Mouse (Mus musculus) cortical plate, adult 2 months (tissue): ENCODE measurements around the gene Shf. TPM values are rescaled to one million over a fixed set of nuclear protein-coding genes. Genes with fewer than 3 reads are reported as not detected.
"Not testable (repeated sequence)": the region's sequence is repeated elsewhere in the genome, so short reads cannot be mapped to it uniquely, and the experiment has no call there.

ENCODE experiments used
- H3K27ac ChIP-seq: fragments of 200-500 bp; 2 replicates; pipeline ENCODE4 v1.5.1; 2012; ENCODE audit warnings: low read length, control low read depth, inconsistent platforms; ENCODE audit not compliant: insufficient read depth
- H3K4me1 ChIP-seq: fragments of 200-500 bp; 2 replicates; pipeline ENCODE4 v1.6.1; 2011; ENCODE audit warnings: low read length; ENCODE audit not compliant: control insufficient read depth, insufficient read depth
- H3K4me3 ChIP-seq: fragments of 200-500 bp; 2 replicates; pipeline ENCODE4 v1.5.1; 2011; ENCODE audit warnings: mild to moderate bottlenecking, low read length, control low read depth; ENCODE audit not compliant: insufficient read depth
- CTCF ChIP-seq: fragments of 200-500 bp; IDR thresholded peaks from 2 replicates; pipeline ENCODE4 v1.5.1; 2011; ENCODE audit warnings: mild to moderate bottlenecking, control low read depth, low read length; ENCODE audit not compliant: insufficient read depth; ENCODE audit errors: extremely low read depth
- POLR2A ChIP-seq: fragments of 200-500 bp; IDR thresholded peaks from 2 replicates; pipeline ENCODE4 v1.6.1; 2011; ENCODE audit warnings: mild to moderate bottlenecking, low read length, control low read depth; ENCODE audit not compliant: insufficient read depth; ENCODE audit errors: extremely low read depth
- polyA plus RNA-seq: library from polyadenylated mRNA; depleted of rRNA; stranded (reverse); fragments of >200 nt; gene quantifications from 2 replicates; pipeline ENCODE4 v1.2.3, GENCODE M21; 2012

The Shf gene
- polyA plus RNA-seq, 1 experiment: 72.5 TPM

DNA sequence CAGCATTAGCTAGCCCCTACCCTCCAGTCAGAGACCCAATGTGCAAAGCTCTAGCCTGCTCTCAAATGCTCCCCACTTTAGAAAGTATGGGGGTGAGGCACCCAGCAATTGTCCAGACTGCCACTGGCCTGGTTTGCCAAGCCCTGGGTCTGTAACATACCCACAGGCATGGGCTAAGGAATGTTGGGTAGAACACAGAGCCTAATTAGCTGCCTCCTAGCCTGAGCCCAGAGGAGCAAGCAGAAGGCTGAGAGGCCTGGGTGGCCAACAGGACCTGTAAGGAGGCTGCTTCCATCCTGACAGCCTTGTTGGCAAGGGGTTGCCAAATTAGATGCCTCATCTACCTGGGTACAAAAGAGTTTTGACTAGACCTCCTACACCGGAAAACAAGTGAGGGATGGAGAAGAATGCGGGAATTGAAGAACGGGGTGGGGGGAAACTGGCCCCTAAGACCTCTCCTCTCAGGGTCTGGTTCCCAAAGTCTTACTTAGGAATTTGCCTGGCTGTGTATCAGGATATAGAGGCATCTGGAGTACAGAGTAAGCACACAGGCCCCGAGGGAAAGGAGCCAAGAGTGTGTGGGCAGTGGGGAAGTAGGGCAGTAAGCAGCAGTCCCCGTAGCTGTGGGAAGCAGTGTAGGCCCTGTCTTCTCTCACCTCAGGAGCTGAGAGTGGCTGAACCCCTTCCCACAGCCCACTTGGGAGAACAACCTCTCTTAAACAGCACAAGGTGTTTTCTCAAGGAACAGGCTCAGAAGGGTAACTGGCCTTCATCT, 17.6 kb downstream of the Shf start:
- 0 out of 2 replicates have a peak overlapping the region, but pooled peaks have one; percentile 32 for H3K27ac ChIP-seq
- TF ChIP-seq CTCF (no peak), POLR2A (no peak)
- peaks cover 9% of the 10 kb centered on the region for H3K4me1 ChIP-seq
- no peak overlapping the region for H3K4me3 ChIP-seq

GRCm38 (mm10) chr2:122349136-122349785, 19.7 kb downstream of the Shf start:
- TF ChIP-seq POLR2A: 0 out of 2 replicates have a peak, but pooled peaks have one; percentile 23
- TF ChIP-seq CTCF: no peak
- Histone ChIP-seq H3K4me3 (peak overlapping the region; percentile 42), H3K27ac (peak overlapping the region; percentile 88; the same call in 1 of the 2 replicates), H3K4me1 (peaks cover 9% of the 10 kb centered on the region)

DNA sequence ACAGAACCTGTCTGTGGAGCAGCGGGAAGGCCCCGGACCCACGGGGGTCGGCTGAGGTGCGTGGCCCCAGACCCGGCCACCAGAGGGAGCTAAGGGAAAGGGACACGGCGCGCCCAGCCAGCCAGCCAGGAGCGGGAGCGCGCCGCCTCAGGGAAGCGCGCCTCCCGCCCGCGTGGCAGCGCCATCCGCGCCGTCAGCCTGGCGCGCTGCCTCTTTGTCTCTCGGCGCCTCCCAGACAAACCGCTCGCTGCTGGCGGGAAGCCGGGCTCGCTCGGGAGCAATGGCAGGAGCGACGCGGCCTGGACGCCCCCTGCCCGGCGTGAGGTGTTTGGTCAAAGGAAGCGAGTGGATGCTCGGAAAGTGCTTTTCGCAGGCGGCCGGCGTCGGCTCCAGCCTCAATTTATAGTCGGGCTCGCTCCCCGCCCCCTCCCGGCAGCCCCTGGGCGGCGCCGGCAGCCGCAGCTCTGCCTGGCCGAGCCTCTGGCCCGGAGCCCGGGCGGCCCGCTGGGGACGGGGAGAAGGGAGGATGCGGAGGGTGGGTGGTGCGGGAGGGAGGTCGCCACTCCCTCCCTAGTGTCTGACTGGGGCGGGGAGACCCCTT, 20.3 kb downstream of the Shf start:
- peak overlapping the region; percentile 42 for H3K4me3 ChIP-seq
- peaks cover 9% of the 10 kb centered on the region for H3K4me1 ChIP-seq
- peak overlapping the region; percentile 88 for H3K27ac ChIP-seq
- TF ChIP-seq CTCF: peak; percentile 49
- TF ChIP-seq POLR2A: peak; percentile 71

- TF ChIP-seq POLR2A (no peak), CTCF (no peak)
- Histone ChIP-seq H3K27ac (no peak overlapping the region), H3K4me3 (no peak overlapping the region)
Measured at GRCm38 (mm10) chr2:122347257-122347656, 21.7 kb downstream of the Shf start.

GRCm38 (mm10) chr2:122346164-122346563, 22.8 kb downstream of the Shf start:
- not testable (repeated sequence) for H3K4me1 ChIP-seq, H3K4me3 ChIP-seq, H3K27ac ChIP-seq

More at GRCm38 (mm10) chr2:122347257-122347656, 21.7 kb downstream of the Shf start:
- H3K4me1 ChIP-seq: peaks cover 9% of the 10 kb centered on the region

DNA sequence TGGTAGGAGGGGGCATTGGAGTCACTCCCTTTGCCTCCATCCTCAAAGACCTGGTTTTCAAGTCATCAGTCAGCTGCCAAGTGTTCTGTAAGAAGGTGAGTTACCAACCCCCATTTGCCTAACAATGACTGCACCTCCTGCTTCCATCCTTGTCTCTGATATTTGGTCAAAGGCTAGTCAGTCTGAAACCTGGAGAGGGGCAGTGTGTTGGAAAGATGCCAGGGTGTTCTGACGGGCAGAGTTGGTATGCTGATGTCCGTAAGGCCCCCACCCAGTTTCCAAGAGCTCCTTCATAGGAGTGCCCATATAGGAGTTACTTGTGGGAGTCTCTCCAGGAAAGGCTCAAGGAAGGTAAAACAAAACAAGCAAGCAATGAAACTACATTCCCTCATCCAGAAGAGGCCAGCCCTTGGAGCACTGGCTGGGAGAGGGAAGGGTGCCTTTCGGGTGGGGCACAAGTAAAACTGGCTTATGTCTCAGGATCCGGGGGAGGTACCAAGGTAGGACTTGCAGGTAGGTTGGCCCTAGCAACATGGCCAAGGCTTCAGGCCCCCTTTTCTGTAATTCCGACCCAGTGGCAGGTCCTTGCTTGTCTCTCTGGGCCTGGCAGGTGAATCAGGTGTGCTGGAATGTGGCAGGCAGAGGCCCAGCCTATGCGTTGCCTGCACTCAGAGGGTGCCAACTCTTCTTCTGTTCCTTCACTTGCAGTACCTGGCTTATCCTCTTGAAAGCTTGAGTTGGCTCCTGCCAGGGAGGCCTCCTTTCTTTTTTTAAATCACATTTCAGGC, 23.7 kb downstream of the Shf start:
- TF ChIP-seq POLR2A (no peak), CTCF (no peak)
- no peak overlapping the region for H3K4me3 ChIP-seq
- H3K4me1 ChIP-seq: no peaks in the 10 kb centered on the region
- H3K27ac ChIP-seq: no peak overlapping the region

DNA sequence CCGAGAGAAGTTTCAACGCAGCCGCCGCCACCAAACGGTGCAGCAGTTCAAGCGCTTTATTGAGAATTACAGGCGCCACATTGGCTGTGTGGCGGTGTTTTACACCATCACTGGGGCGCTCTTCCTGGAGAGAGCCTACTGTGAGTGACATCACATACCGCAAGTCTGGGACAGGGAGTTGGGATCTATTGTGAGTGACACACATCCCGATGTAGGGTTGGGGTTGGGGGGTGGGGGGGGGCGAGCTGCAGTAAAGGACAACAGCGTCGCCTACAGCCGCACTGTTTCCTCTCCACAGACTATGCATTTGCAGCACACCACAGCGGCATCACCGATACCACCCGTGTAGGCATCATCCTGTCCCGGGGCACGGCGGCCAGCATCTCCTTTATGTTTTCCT, 31.7 kb downstream of the Shf start:
- TF ChIP-seq POLR2A (no peak), CTCF (no peak)
- Histone ChIP-seq H3K27ac (no peak overlapping the region), H3K4me1 (no peaks in the 10 kb centered on the region), H3K4me3 (no peak overlapping the region)

DNA sequence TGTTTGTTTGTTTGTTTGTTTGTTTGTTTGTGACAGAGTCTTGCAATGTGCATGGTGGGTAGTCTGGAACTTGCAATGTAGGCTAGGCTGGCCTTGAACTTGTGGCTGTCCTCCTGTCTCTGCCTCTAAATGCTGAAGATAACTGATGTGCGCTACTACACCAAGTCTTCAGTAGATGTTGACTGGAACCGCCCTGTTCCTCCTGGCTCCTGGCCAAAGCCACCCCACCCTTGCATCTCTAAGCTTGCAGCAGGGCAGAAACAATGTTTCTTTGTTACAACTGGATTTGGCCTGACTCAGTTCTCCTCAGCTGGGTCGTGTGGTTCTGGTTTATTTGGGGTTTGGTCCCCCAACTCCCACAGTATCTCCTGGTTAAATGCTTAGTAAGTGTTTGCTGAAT, 34.8 kb downstream of the Shf start:
- no peak overlapping the region for H3K27ac ChIP-seq
- TF ChIP-seq CTCF: no peak
- no peak overlapping the region for H3K4me3 ChIP-seq
- no peaks in the 10 kb centered on the region for H3K4me1 ChIP-seq

GRCm38 (mm10) chr2:122332222-122332621, 36.7 kb downstream of the Shf start:
- H3K4me3 ChIP-seq: no peak overlapping the region
- H3K4me1 ChIP-seq: no peaks in the 10 kb centered on the region
- H3K27ac ChIP-seq: no peak overlapping the region
- TF ChIP-seq CTCF (no peak), POLR2A (no peak)

GRCm38 (mm10) chr2:122330317-122330716, 38.6 kb downstream of the Shf start:
- H3K27ac ChIP-seq, H3K4me3 ChIP-seq, H3K4me1 ChIP-seq: not testable (repeated sequence)
